Mouse (Mus musculus) myocyte (in vitro differentiated cells): Measurements from ENCODE around the gene Fam107b. TPM values are rescaled to one million over a fixed set of nuclear protein-coding genes. Genes with fewer than 3 reads are reported as not detected.

Experiments used
- H3K27me3 ChIP-seq: one replicate; pipeline ENCODE4 v1.6.1; 2011; ENCODE audit not compliant: control insufficient read depth, insufficient read depth, insufficient read length
- H3K36me3 ChIP-seq: one replicate; pipeline ENCODE4 v1.6.1; 2011; ENCODE audit not compliant: control insufficient read depth, insufficient read depth
- H3K4me2 ChIP-seq: one replicate; pipeline ENCODE4 v1.6.1; 2011; ENCODE audit warnings: low read depth, control low read depth
- H3K4me3 ChIP-seq: one replicate; pipeline ENCODE4 v1.5.1; 2011; ENCODE audit warnings: mild to moderate bottlenecking, control low read depth, moderate library complexity
- H3K79me2 ChIP-seq: one replicate; pipeline ENCODE4 v1.6.1; 2011; ENCODE audit not compliant: control insufficient read depth, insufficient read depth
- H3ac ChIP-seq: one replicate; pipeline ENCODE4 v1.6.1; 2011; ENCODE audit not compliant: control insufficient read depth, insufficient read length
- CEBPB ChIP-seq: IDR thresholded peaks from 2 replicates; pipeline ENCODE4 v1.6.1; 2011; ENCODE audit warnings: mild to moderate bottlenecking, moderate library complexity; ENCODE audit not compliant: poor library complexity, insufficient read depth, severe bottlenecking
- E2F4 ChIP-seq: IDR thresholded peaks from one replicate; pipeline ENCODE4 v1.6.1; 2011; ENCODE audit warnings: mild to moderate bottlenecking, control low read depth, moderate library complexity; ENCODE audit not compliant: insufficient read depth
- MAX ChIP-seq: IDR thresholded peaks from one replicate; pipeline ENCODE4 v1.6.1; 2011; ENCODE audit warnings: low read depth, mild to moderate bottlenecking, control low read depth
- MYOD1 ChIP-seq, 3 experiments: IDR thresholded peaks; one replicate each; pipeline ENCODE4 v1.6.1; 2011; ENCODE audit warnings: control low read depth in 2 of 3, low read depth in 2 of 3, mild to moderate bottlenecking in 2 of 3, moderate library complexity in 1 of 3; ENCODE audit not compliant: insufficient read length in 2 of 3, control insufficient read depth in 1 of 3
- MYOG ChIP-seq, 3 experiments: IDR thresholded peaks; one replicate each; pipeline ENCODE4 v1.6.1; 2011; ENCODE audit warnings: control low read depth in 2 of 3, low read depth in 2 of 3, mild to moderate bottlenecking in 2 of 3; ENCODE audit not compliant: insufficient read length in 2 of 3, control insufficient read depth in 1 of 3, insufficient read depth in 1 of 3
- POLR2A ChIP-seq: IDR thresholded peaks from one replicate; pipeline ENCODE4 v1.6.1; 2011; ENCODE audit warnings: low read depth, mild to moderate bottlenecking, control low read depth, moderate library complexity; ENCODE audit not compliant: insufficient read length
- POLR2AphosphoS2 ChIP-seq: IDR thresholded peaks from one replicate; pipeline ENCODE4 v1.6.1; 2011; ENCODE audit warnings: low read depth, control low read depth; ENCODE audit not compliant: insufficient read length
- REST ChIP-seq: IDR thresholded peaks from one replicate; pipeline ENCODE4 v1.6.1; 2011; ENCODE audit warnings: mild to moderate bottlenecking, control low read depth, moderate library complexity; ENCODE audit not compliant: insufficient read depth, insufficient read length
- SRF ChIP-seq: IDR thresholded peaks from one replicate; pipeline ENCODE4 v1.6.1; 2011; ENCODE audit warnings: low read depth; ENCODE audit not compliant: control insufficient read depth, insufficient read length
- TCF12 ChIP-seq: IDR thresholded peaks from one replicate; pipeline ENCODE4 v1.6.1; 2011; ENCODE audit warnings: mild to moderate bottlenecking, control low read depth; ENCODE audit not compliant: poor library complexity, insufficient read depth, severe bottlenecking
- TCF3 ChIP-seq: IDR thresholded peaks from one replicate; pipeline ENCODE4 v1.6.1; 2011; ENCODE audit warnings: low read depth, control low read depth; ENCODE audit not compliant: insufficient read length
- USF1 ChIP-seq: IDR thresholded peaks from one replicate; pipeline ENCODE4 v1.6.1; 2011; ENCODE audit warnings: low read depth, mild to moderate bottlenecking, control low read depth, moderate library complexity
- polyA plus RNA-seq: library from polyadenylated mRNA; unstranded; fragments of >200 nt; fragmentation: generic; extraction: Trizol; gene quantifications from one replicate; pipeline ENCODE4 v1.2.1, GENCODE M21; 2012; ENCODE audit warnings: missing spikeins

The Fam107b gene
- polyA plus RNA-seq, 1 experiment: 10.0 TPM

- H3K27me3 ChIP-seq: no peaks in the 10 kb centered on the region
- H3ac ChIP-seq: no peak overlapping the region
- no peaks in the 10 kb centered on the region for H3K36me3 ChIP-seq
- TF ChIP-seq POLR2AphosphoS2 (no peak), SRF (no peak), MYOD1 (IDR thresholded peaks at IDR 0.05; ENCODE audit: control insufficient read depth in 1 of 3, insufficient read length in 2 of 3, low read depth in 2 of 3) (peak; percentile 61 to 92 (median 91)), USF1 (no peak), TCF12 (peak; percentile 40), MAX (no peak), E2F4 (no peak), MYOG (IDR thresholded peaks at IDR 0.05; ENCODE audit: control insufficient read depth in 1 of 3, insufficient read depth in 1 of 3, insufficient read length in 2 of 3, low read depth in 2 of 3) (peak in 1 of 3 experiments; percentile 77), POLR2A (no peak), REST (no peak), CEBPB (no peak)
- no peak overlapping the region for H3K4me3 ChIP-seq
- no peaks in the 10 kb centered on the region for H3K79me2 ChIP-seq
- H3K4me2 ChIP-seq: peak overlapping the region; percentile 57
Observed at GRCm38 (mm10) chr2:3621568-3621967, 51.3 kb downstream of the Fam107b start.

- TF ChIP-seq MYOD1 (IDR thresholded peaks at IDR 0.05; ENCODE audit: control insufficient read depth in 1 of 3, insufficient read length in 2 of 3, low read depth in 2 of 3): no peak
- no peak for TF ChIP-seq TCF3
Observed at GRCm38 (mm10) chr2:3622158-3622557, 51.9 kb downstream of the Fam107b start.

GRCm38 (mm10) chr2:3623207-3623980 lies 53.1 kb downstream of the Fam107b start:
- no peak for TF ChIP-seq SRF
- H3K27me3 ChIP-seq: no peaks in the 10 kb centered on the region

More at GRCm38 (mm10) chr2:3622158-3622557, 51.9 kb downstream of the Fam107b start:
- no peaks in the 10 kb centered on the region for H3K79me2 ChIP-seq
- no peaks in the 10 kb centered on the region for H3K27me3 ChIP-seq
- H3K4me3 ChIP-seq: no peak overlapping the region
- H3ac ChIP-seq: no peak overlapping the region
- H3K4me2 ChIP-seq: peak overlapping the region; percentile 57
- no peaks in the 10 kb centered on the region for H3K36me3 ChIP-seq

GRCm38 (mm10) chr2:3623981-3624584 lies 53.8 kb downstream of the Fam107b start:
- Histone ChIP-seq H3K79me2 (no peaks in the 10 kb centered on the region), H3K27me3 (no peaks in the 10 kb centered on the region), H3K4me3 (no peak overlapping the region), H3ac (no peak overlapping the region), H3K4me2 (no peak overlapping the region), H3K36me3 (no peaks in the 10 kb centered on the region)
- TF ChIP-seq CEBPB: no peak
- TF ChIP-seq MAX: no peak
- no peak for TF ChIP-seq E2F4
- no peak for TF ChIP-seq USF1
- no peak for TF ChIP-seq POLR2A
- TF ChIP-seq POLR2AphosphoS2: no peak
- no peak for TF ChIP-seq TCF12
- no peak for TF ChIP-seq SRF
- TF ChIP-seq TCF3: no peak
- TF ChIP-seq MYOD1 (IDR thresholded peaks at IDR 0.05; ENCODE audit: control insufficient read depth in 1 of 3, insufficient read length in 2 of 3, low read depth in 2 of 3): no peak
- no peak for TF ChIP-seq MYOG (IDR thresholded peaks at IDR 0.05; ENCODE audit: control insufficient read depth in 1 of 3, insufficient read depth in 1 of 3, insufficient read length in 2 of 3, low read depth in 2 of 3)
- no peak for TF ChIP-seq REST

More at GRCm38 (mm10) chr2:3623207-3623980, 53.1 kb downstream of the Fam107b start:
- no peaks in the 10 kb centered on the region for H3K79me2 ChIP-seq
- no peak overlapping the region for H3ac ChIP-seq
- no peak overlapping the region for H3K4me3 ChIP-seq
- no peaks in the 10 kb centered on the region for H3K36me3 ChIP-seq
- no peak overlapping the region for H3K4me2 ChIP-seq

- H3ac ChIP-seq: no peak overlapping the region
- TF ChIP-seq TCF12 (no peak), E2F4 (no peak), REST (no peak), MYOG (IDR thresholded peaks at IDR 0.05; ENCODE audit: control insufficient read depth in 1 of 3, insufficient read depth in 1 of 3, insufficient read length in 2 of 3, low read depth in 2 of 3) (no peak), MAX (no peak), MYOD1 (IDR thresholded peaks at IDR 0.05; ENCODE audit: control insufficient read depth in 1 of 3, insufficient read length in 2 of 3, low read depth in 2 of 3) (no peak), TCF3 (no peak), POLR2A (no peak), USF1 (no peak), SRF (no peak), POLR2AphosphoS2 (no peak), CEBPB (no peak)
Observed at GRCm38 (mm10) chr2:3629096-3629495, 58.8 kb downstream of the Fam107b start.

More at GRCm38 (mm10) chr2:3629096-3629495, 58.8 kb downstream of the Fam107b start:
- Histone ChIP-seq H3K4me2 (no peak overlapping the region), H3K27me3 (no peaks in the 10 kb centered on the region), H3K79me2 (no peaks in the 10 kb centered on the region), H3K36me3 (no peaks in the 10 kb centered on the region), H3K4me3 (no peak overlapping the region)
